Mouse (Mus musculus) hindbrain, embryonic 12.5 days (tissue): ENCODE data around the gene Tmc5. TPM values are rescaled to one million over a fixed set of nuclear protein-coding genes. Genes with fewer than 3 reads are reported as not detected.

ENCODE experiments used
- ATAC-seq: fragments of 200-750 bp; cut with Nextera tagmentation; 2 replicates; pipeline ENCODE4 v1.8.0; 2017; ENCODE audit warnings: moderate TSS enrichment; ENCODE audit not compliant: low FRiP score
- H3K27ac ChIP-seq: fragments of 300-500 bp; sonication (generic); 2 replicates; pipeline ENCODE4 v1.5.1; 2016; ENCODE audit warnings: mild to moderate bottlenecking
- H3K27me3 ChIP-seq: fragments of 300-500 bp; sonication (generic); 2 replicates; pipeline ENCODE4 v1.6.1; 2016; ENCODE audit warnings: mild to moderate bottlenecking
- H3K36me3 ChIP-seq: fragments of 300-500 bp; sonication (generic); 2 replicates; pipeline ENCODE4 v1.6.1; 2016; ENCODE audit warnings: mild to moderate bottlenecking
- H3K4me1 ChIP-seq: fragments of 300-500 bp; sonication (generic); 2 replicates; pipeline ENCODE4 v1.6.1; 2016
- H3K4me2 ChIP-seq: fragments of 300-500 bp; sonication (generic); replicated peaks from 2 replicates; pipeline ENCODE4 v1.6.1; 2016; ENCODE audit warnings: mild to moderate bottlenecking
- H3K4me3 ChIP-seq: fragments of 300-500 bp; sonication (generic); 2 replicates; pipeline ENCODE4 v1.5.1; 2016; ENCODE audit warnings: mild to moderate bottlenecking
- H3K9ac ChIP-seq: fragments of 300-500 bp; sonication (generic); 2 replicates; pipeline ENCODE4 v1.6.1; 2016; ENCODE audit warnings: mild to moderate bottlenecking, moderate library complexity
- H3K9me3 ChIP-seq: fragments of 300-500 bp; sonication (generic); replicated peaks from 2 replicates; pipeline ENCODE4 v1.6.1; 2016; ENCODE audit warnings: mild to moderate bottlenecking
- WGBS: fragments of 180-500 bp; shearing (Covaris S2); methylation state at CpG from one replicate; pipeline ENCODE4 v1.1.7; 2016; 5-methylcytosine and 5-hydroxymethylcytosine counted together
- polyA plus RNA-seq: library from polyadenylated mRNA; unstranded; fragments of >200 nt; fragmentation: Nextera tagmentation; extraction: Ambion mirVana; gene quantifications from 2 replicates; pipeline ENCODE4 v1.2.1, GENCODE M21; 2016

Gene Tmc5
- polyA plus RNA-seq, 1 experiment from 2014 or later, result 0.10 TPM

GRCm38 (mm10) chr7:118704001-118704850 lies 107.1 kb downstream of the Tmc5 start:
- H3K9me3 ChIP-seq, result no peaks in the 10 kb centered on the region
- H3K4me1 ChIP-seq, result peaks cover 21% of the 10 kb centered on the region
- peak overlapping the region; percentile 62 for H3K4me2 ChIP-seq
- ATAC-seq, result no peak
- H3K9ac ChIP-seq, result peak overlapping the region; percentile 85; the same call in 1 of the 2 replicates
- 81% methylated on average over 9 of the region's 9 CpGs for WGBS
- no peak overlapping the region for H3K27ac ChIP-seq
- 0 out of 2 replicates have a peak, but pooled peaks cover 3% of the 10 kb centered on the region for H3K36me3 ChIP-seq
- no peaks in the 10 kb centered on the region for H3K27me3 ChIP-seq
- H3K4me3 ChIP-seq, result peak overlapping the region; percentile 80

DNA sequence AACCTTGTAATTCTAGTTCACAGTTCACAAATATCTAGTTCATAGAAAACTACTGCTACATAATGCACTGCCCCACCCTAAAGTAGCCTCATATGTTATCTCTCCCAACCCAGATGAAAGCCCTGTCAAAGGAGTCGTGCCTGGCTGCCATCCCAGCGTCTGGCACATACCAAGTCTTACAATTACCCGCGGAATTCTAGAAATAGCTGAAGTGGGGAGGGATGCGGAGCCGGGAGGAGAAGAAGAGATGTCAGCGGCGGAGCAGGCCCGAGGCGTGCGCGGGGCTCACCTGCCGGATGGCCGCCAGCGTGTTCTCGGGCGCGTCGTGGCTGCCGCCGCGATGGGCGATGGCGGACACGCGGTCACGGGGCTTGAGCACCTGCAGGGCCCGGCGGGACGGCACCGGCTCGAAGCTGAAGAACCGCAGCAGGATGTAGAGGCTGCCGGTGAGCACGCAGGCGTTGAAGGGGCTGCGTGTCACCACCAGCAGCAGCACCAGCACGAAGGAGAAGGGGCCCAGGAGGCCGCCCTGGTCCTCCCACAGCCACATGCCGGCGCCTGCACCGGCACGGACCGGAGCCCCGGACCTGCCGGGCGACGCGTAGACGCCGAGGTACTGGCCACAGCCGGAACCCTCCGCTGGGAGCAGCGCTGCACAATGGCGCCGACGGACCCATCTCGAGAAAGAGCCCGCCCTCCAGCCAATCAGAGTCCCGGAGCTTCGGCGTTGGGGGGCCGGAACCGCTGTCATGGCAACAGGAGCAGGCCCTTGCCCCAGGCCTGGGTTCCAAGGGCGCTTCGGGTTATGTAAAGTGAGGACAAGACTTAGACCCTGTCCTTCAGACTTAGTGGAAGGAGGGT lies 108.2 kb downstream of the Tmc5 start, which contains the start of gene Gde1:
TSS of gene Gde1 (minus strand) at position 678 of the 861 bp plus-strand sequence.
- ATAC-seq, result peak; percentile 95
- peak within 1 kb of the TSS; percentile 90 for H3K27ac ChIP-seq
- WGBS, result under 1% methylated on average over 66 of the region's 66 CpGs
- peaks cover 21% of the 10 kb centered on the region for H3K4me1 ChIP-seq
- H3K9ac ChIP-seq, result peak within 1 kb of the TSS; percentile 85
- H3K4me3 ChIP-seq, result peak within 1 kb of the TSS; percentile 80
- no peaks in the 10 kb centered on the region for H3K9me3 ChIP-seq
- peak within 1 kb of the TSS; percentile 62 for H3K4me2 ChIP-seq
- 0 out of 2 replicates have a peak, but pooled peaks cover 3% of the 10 kb centered on the region for H3K36me3 ChIP-seq
- no peaks in the 10 kb centered on the region for H3K27me3 ChIP-seq

DNA sequence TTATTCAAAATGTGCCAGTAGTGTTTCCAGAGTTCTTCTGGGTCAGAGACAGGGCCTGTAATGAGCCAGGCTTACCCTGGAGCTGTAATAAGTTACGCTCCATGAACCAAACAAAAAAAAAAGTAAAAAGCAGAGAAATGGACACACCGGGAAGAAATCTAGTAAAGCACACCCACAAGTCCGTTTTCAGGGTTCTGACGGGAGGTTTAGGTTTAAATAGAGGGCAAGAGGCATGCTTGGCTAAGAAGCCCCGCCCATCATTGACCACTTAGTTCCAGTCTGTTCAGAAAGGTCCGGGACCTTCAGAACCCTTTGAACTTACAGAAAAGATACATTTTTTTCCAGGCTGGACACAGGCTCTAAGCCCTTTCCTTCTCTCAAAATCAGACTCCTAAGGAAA lies 109.0 kb downstream of the Tmc5 start:
- 42% methylated on average over 6 of the region's 6 CpGs for WGBS
- Histone ChIP-seq H3K4me2 (peak overlapping the region; percentile 62), H3K36me3 (0 out of 2 replicates have a peak, but pooled peaks cover 3% of the 10 kb centered on the region), H3K27me3 (no peaks in the 10 kb centered on the region), H3K4me1 (peaks cover 21% of the 10 kb centered on the region), H3K9me3 (no peaks in the 10 kb centered on the region), H3K27ac (peak overlapping the region; percentile 90; the same call in 1 of the 2 replicates), H3K4me3 (peak overlapping the region; percentile 80), H3K9ac (0 out of 2 replicates have a peak overlapping the region, but pooled peaks have one; percentile 85)
- ATAC-seq, result no peak; the same call in 1 of the 2 replicates

DNA sequence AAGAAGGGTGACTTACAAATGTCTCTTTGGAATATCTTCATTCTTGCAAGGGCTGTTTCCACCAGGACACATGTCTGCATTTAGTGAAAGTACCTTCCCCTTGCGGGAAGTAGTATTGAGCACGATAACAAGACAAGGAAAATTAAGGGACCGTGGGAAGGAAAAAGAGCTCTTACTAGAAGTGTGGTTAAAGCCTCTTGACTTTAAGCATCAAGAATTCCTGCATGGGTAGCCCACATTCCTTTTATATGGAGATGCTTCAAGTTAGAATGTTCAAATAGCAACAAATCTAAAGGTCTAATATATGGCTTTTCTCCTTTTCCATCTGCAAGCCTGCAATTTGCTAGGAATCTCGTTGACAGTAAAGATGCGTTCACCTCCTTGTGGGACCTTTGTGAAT lies 109.4 kb downstream of the Tmc5 start:
- Histone ChIP-seq H3K36me3 (0 out of 2 replicates have a peak, but pooled peaks cover 3% of the 10 kb centered on the region), H3K4me1 (peaks cover 21% of the 10 kb centered on the region), H3K4me3 (no peak overlapping the region), H3K9me3 (no peaks in the 10 kb centered on the region), H3K4me2 (no peak overlapping the region), H3K27ac (no peak overlapping the region), H3K27me3 (no peaks in the 10 kb centered on the region), H3K9ac (no peak overlapping the region)
- no peak for ATAC-seq
- WGBS, result 93% methylated on average over 5 of the region's 5 CpGs

- Histone ChIP-seq H3K27ac (no peak overlapping the region), H3K9ac (no peak overlapping the region), H3K4me3 (no peak overlapping the region), H3K27me3 (no peaks in the 10 kb centered on the region), H3K4me1 (peaks cover 21% of the 10 kb centered on the region), H3K36me3 (no peaks in the 10 kb centered on the region), H3K9me3 (no peaks in the 10 kb centered on the region), H3K4me2 (no peak overlapping the region)
- whole genome bisulfite sequencing, result 79% methylated on average over 2 of the region's 2 CpGs
- ATAC-seq, result no peak
These were observed 110.1 kb downstream of the Tmc5 start for GRCm38 (mm10) chr7:118707216-118707615.

- 89% methylated on average over 4 of the region's 4 CpGs for WGBS
- no peaks in the 10 kb centered on the region for H3K36me3 ChIP-seq
- no peak overlapping the region for H3K27ac ChIP-seq
- no peaks in the 10 kb centered on the region for H3K9me3 ChIP-seq
- no peak overlapping the region for H3K4me2 ChIP-seq
- H3K27me3 ChIP-seq, result no peaks in the 10 kb centered on the region
- H3K4me3 ChIP-seq, result no peak overlapping the region
- peaks cover 22% of the 10 kb centered on the region for H3K4me1 ChIP-seq
- H3K9ac ChIP-seq, result no peak overlapping the region
- ATAC-seq, result no peak
These were observed 110.9 kb downstream of the Tmc5 start for GRCm38 (mm10) chr7:118708002-118708401.

DNA sequence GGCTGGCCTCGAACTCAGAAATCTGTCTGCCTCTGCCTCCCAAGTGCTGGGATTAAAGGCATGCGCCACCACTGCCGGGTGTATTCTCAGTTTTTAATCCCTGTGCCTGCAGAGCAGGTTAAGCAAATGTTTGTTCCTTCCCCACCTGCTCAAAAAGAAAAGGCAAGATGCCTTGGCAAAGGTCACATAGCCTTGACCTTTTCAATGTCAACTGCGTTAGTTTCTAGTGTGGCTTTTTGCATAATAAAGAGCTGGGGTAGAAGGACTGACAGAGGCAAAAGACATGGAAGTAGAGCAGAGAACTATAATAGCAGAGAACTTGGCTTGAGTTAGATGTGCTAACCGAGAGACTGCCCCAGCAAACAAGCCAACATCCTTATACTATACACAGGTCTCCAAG lies 113.7 kb downstream of the Tmc5 start:
- Histone ChIP-seq H3K4me2 (no peak overlapping the region), H3K4me3 (no peak overlapping the region), H3K27ac (no peak overlapping the region), H3K36me3 (peaks cover 9% of the 10 kb centered on the region; the same call in 1 of the 2 replicates), H3K9me3 (no peaks in the 10 kb centered on the region), H3K27me3 (no peaks in the 10 kb centered on the region), H3K9ac (no peak overlapping the region), H3K4me1 (peaks cover 16% of the 10 kb centered on the region)
- 69% methylated on average over 5 of the region's 5 CpGs for WGBS
- no peak for ATAC-seq

DNA sequence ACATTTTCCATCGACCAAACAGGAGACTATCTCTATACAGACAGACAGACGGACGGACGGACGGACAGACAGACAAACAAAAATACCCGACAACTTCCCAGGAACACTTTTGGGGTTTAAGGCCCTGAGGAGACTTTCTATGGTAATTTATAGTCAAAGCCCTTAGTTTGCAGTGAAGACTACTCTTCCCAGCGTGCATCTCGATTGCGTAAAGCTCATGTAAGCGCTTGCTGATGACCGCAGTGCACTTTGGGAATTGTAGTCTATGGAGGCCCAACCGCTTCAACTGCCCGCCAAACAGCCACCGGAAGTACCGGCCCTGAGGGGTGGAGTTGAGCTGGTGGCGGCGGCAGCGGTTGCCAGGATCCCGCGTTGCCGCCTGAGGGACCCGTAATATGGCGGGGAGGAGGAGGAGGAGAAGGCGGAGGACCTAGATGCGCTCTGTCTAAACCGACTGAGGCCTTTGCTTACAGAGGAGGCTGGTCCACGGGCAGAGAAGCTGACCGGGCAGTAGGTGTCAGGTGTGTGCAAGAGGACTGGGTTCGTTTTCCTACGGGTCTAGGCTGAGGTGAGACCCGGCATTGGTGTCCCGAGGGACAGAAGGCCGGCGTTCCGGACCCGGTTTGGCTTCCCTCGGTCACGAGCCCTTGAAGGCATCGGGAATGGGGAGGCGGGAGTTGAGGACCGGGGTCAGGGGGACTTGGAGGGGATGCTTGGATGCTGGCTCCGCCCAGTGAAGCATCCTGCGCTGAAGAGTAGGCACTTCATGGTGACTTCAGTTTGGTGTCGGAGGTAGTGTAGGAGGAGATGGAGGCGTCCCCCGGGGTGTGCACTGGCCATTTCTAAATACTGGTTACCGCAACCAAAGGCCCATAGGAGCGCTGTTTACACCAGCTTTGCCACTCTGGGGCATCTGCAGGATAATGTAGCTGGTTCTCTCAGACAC lies 115.4 kb downstream of the Tmc5 start, which contains the start of gene Ccp110:
TSS of gene Ccp110 (plus strand) at position 325 of the 946 bp plus-strand sequence.
- peak; percentile 96 for ATAC-seq
- H3K27me3 ChIP-seq, result no peaks in the 10 kb centered on the region
- H3K4me2 ChIP-seq, result peak within 1 kb of the TSS; percentile 69
- peak within 1 kb of the TSS; percentile 66 for H3K4me3 ChIP-seq
- peak within 1 kb of the TSS; percentile 62 for H3K27ac ChIP-seq
- peak within 1 kb of the TSS; percentile 69 for H3K9ac ChIP-seq
- H3K36me3 ChIP-seq, result peaks cover 14% of the 10 kb centered on the region; the same call in 1 of the 2 replicates
- peaks cover 11% of the 10 kb centered on the region for H3K4me1 ChIP-seq
- no peaks in the 10 kb centered on the region for H3K9me3 ChIP-seq
- WGBS, result under 1% methylated on average over 48 of the region's 48 CpGs

- Histone ChIP-seq H3K27me3 (no peaks in the 10 kb centered on the region), H3K9me3 (no peaks in the 10 kb centered on the region), H3K4me2 (no peak overlapping the region), H3K4me3 (no peak overlapping the region), H3K9ac (no peak overlapping the region), H3K4me1 (peaks cover 11% of the 10 kb centered on the region), H3K36me3 (peaks cover 28% of the 10 kb centered on the region), H3K27ac (no peak overlapping the region)
- WGBS, result 96% methylated on average over 1 of the region's 1 CpGs
- ATAC-seq, result no peak
These were observed 117.8 kb downstream of the Tmc5 start for GRCm38 (mm10) chr7:118714873-118715272.

GRCm38 (mm10) chr7:118718066-118718465 lies 121.0 kb downstream of the Tmc5 start:
- Histone ChIP-seq H3K4me2 (no peak overlapping the region), H3K9me3 (no peaks in the 10 kb centered on the region), H3K9ac (no peak overlapping the region), H3K27ac (no peak overlapping the region), H3K36me3 (peaks cover 50% of the 10 kb centered on the region), H3K27me3 (no peaks in the 10 kb centered on the region), H3K4me1 (peaks cover 10% of the 10 kb centered on the region), H3K4me3 (no peak overlapping the region)
- 95% methylated on average over 4 of the region's 4 CpGs for WGBS
- ATAC-seq, result no peak

- no peak overlapping the region for H3K4me2 ChIP-seq
- 87% methylated on average over 9 of the region's 9 CpGs for WGBS
- no peaks in the 10 kb centered on the region for H3K9me3 ChIP-seq
- no peak for ATAC-seq
- H3K27me3 ChIP-seq, result no peaks in the 10 kb centered on the region
- H3K4me3 ChIP-seq, result no peak overlapping the region
- H3K9ac ChIP-seq, result no peak overlapping the region
- H3K4me1 ChIP-seq, result no peaks in the 10 kb centered on the region
- H3K27ac ChIP-seq, result no peak overlapping the region
- peaks cover 73% of the 10 kb centered on the region for H3K36me3 ChIP-seq
These were observed 126.8 kb downstream of the Tmc5 start for GRCm38 (mm10) chr7:118723927-118724326.
